In genomic region chr5:131775222-131775621, GRCm38 (mm10) we compare ENCODE assay signal across 8 mouse cellular contexts.
DNase-seq lines count a peak whose midpoint lies in the region; ATAC-seq lines count a peak whose summit lies in the region.
"Had no signal": no experiment of that assay in that cellular context is flagged by ENCODE, and none has a peak within 500 bp of the region (broad histone marks: within the 10 kb centered on the region; RNA-seq: fewer than 3 reads in every experiment).

No protein-coding gene starts in this region.

- no peak overlapping the region for H3K4me3 ChIP-seq in hindbrain, embryonic 11.5 days (ENCODE audit: low read depth, low read length)
- H3K4me3 ChIP-seq: heart, embryonic 12.5 days had no signal

- no peak overlapping the region for H3K9ac ChIP-seq in hindbrain, embryonic 11.5 days (ENCODE audit: low read depth, low read length)
- H3K9ac ChIP-seq: heart, embryonic 12.5 days had no signal

- peak; percentile 84 for ATAC-seq in cerebellum, adult (ENCODE audit: insufficient number of reproducible peaks, low FRiP score, low TSS enrichment)
- peak; percentile 80 for ATAC-seq in hindbrain, embryonic 11.5 days (ENCODE audit: low FRiP score)

- 0 out of 2 replicates have a peak, but pooled peaks cover 4% of the 10 kb centered on the region for H3K4me1 ChIP-seq in hindbrain, embryonic 11.5 days (replicated peaks; ENCODE audit: control insufficient read depth, insufficient read depth, low read length)
- H3K4me1 ChIP-seq: heart, embryonic 12.5 days had no signal

- H3K9me3 ChIP-seq in hindbrain, embryonic 11.5 days (ENCODE audit: control insufficient read depth, low read length): no peaks in the 10 kb centered on the region

- no peak overlapping the region for H3K4me2 ChIP-seq in hindbrain, embryonic 11.5 days (replicated peaks; ENCODE audit: low read depth, low read length)
- H3K4me2 ChIP-seq: heart, embryonic 12.5 days had no signal

- H3K36me3 ChIP-seq in hindbrain, embryonic 11.5 days (ENCODE audit: control insufficient read depth, insufficient read depth, low read length): no peaks in the 10 kb centered on the region
- H3K36me3 ChIP-seq: heart, embryonic 12.5 days had no signal

- H3K27ac ChIP-seq in hindbrain, embryonic 11.5 days (ENCODE audit: low read depth, low read length): peak overlapping the region; percentile 25

- H3K27me3 ChIP-seq in hindbrain, embryonic 11.5 days (ENCODE audit: control insufficient read depth, insufficient read depth, low read length): no peaks in the 10 kb centered on the region

- DNase-seq in cerebellum, adult 9-11 months: peak; percentile 97
- peak; percentile 45 for DNase-seq in hindbrain, embryonic 11.5 days (ENCODE audit: low spot score)
- peak; percentile 77 for DNase-seq in mesoderm, embryonic 11.5 days (ENCODE audit: low read depth, low spot score)
- no peak for DNase-seq in heart, postnatal 4 days
- DNase-seq in adrenal gland, postnatal 4 days (ENCODE audit: low spot score in 2 of 2): no peak
- no peak for DNase-seq in frontal cortex, postnatal 14 days (ENCODE audit: low spot score in 2 of 2)

- WGBS in hindbrain, embryonic 11.5 days: 26% methylated on average over 12 of the region's 12 CpGs

Comparison
In these comparisons a context has a peak if more than half of its experiments do, and no peak if none do; other contexts are left out.
1. DNase-seq: peak in cerebellum, adult 9-11 months (single experiment), hindbrain, embryonic 11.5 days (single experiment) and mesoderm, embryonic 11.5 days (single experiment); none in heart, postnatal 4 days (single experiment), adrenal gland, postnatal 4 days (0 of 2) and frontal cortex, postnatal 14 days (0 of 2).